In the genomic region with DNA sequence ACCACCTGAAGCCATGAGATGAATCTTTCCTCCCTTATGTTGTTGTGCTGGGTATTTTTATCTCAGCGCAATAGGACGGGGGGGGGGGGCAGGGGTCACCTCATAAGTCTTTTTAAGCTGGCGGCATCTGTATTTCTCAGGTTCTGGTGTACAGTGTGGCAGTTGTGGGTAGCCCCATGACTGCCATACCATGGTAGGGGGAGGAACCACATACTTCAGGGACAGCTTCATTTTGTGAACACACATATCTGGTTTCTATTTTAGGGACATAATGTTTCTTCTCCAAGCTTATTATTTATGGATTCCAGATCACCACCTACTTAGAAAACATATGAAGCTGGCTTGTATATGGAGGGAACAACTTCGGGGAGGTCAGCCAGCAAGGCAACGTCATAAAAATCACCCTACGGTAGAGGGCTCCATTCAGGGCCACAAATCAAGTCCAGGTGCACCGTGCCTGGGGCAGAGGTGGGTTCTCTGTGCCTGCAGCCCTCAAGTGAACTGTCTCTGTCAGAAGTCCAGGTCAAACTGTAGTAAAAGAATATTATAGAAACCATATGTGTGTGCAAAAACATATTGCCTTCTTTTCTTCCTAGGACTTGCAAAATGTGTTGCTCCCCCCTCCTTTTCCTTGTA, we compare ENCODE assay signal across 27 mouse cellular contexts.
DNase-seq lines count a peak whose midpoint lies in the region; ATAC-seq and TF ChIP-seq lines count a peak whose summit lies in the region.
"Had no signal": no experiment of that assay in that cellular context is flagged by ENCODE, and none has a peak within 500 bp of the region (broad histone marks: within the 10 kb centered on the region; RNA-seq: fewer than 3 reads in every experiment).

No protein-coding gene starts in this region.

- no peaks in the 10 kb centered on the region for H3K9me3 ChIP-seq in embryonic facial prominence, embryonic 13.5 days
- no peaks in the 10 kb centered on the region for H3K9me3 ChIP-seq in limb, embryonic 11.5 days (ENCODE audit: control insufficient read depth, low read length)
- H3K9me3 ChIP-seq: heart, embryonic 13.5 days; liver, embryonic 12.5 days; midbrain, embryonic 13.5 days had no signal

- peak overlapping the region; percentile 23 for H3K27ac ChIP-seq in embryonic facial prominence, embryonic 13.5 days
- 0 out of 2 replicates have a peak overlapping the region, but pooled peaks have one; percentile 18 for H3K27ac ChIP-seq in limb, embryonic 11.5 days (replicated peaks; ENCODE audit: low read depth, low read length)
- H3K27ac ChIP-seq in cerebellum, adult 2 months (ENCODE audit: insufficient read depth, low read length), result no peak overlapping the region
- H3K27ac ChIP-seq: heart, adult 2 months; heart, embryonic 13.5 days; hindbrain, postnatal 0 days; layer of hippocampus, adult 2 months; liver, embryonic 12.5 days; midbrain, embryonic 13.5 days had no signal

- H3K4me2 ChIP-seq in embryonic facial prominence, embryonic 13.5 days, result no peak overlapping the region
- no peak overlapping the region for H3K4me2 ChIP-seq in limb, embryonic 11.5 days (ENCODE audit: low read depth, severe bottlenecking)
- H3K4me2 ChIP-seq: heart, embryonic 13.5 days; liver, embryonic 12.5 days; midbrain, embryonic 13.5 days had no signal

- H3K36me3 ChIP-seq in embryonic facial prominence, embryonic 13.5 days, result no peaks in the 10 kb centered on the region
- no peaks in the 10 kb centered on the region for H3K36me3 ChIP-seq in limb, embryonic 11.5 days (ENCODE audit: control insufficient read depth, insufficient read depth, low read length)
- H3K36me3 ChIP-seq: heart, embryonic 13.5 days; liver, embryonic 12.5 days; midbrain, embryonic 13.5 days had no signal

- ATAC-seq in embryonic facial prominence, embryonic 13.5 days (ENCODE audit: insufficient number of reproducible peaks, insufficient read depth, low FRiP score, low TSS enrichment, low read depth), result peak; percentile 64; the same call in 1 of the 2 replicates
- ATAC-seq in limb, embryonic 11.5 days (ENCODE audit: insufficient number of reproducible peaks, low FRiP score, low TSS enrichment, low read depth), result peak; percentile 87
- ATAC-seq: forebrain, postnatal 0 days; hindbrain, postnatal 0 days; intestine, postnatal 0 days; liver, embryonic 12.5 days; midbrain, embryonic 13.5 days had no signal

- 35% methylated on average over 7 of the region's 7 CpGs for WGBS in embryonic facial prominence, embryonic 13.5 days
- WGBS in limb, embryonic 11.5 days, result 26% methylated on average over 7 of the region's 7 CpGs
- 89% methylated on average over 7 of the region's 7 CpGs for WGBS in cerebellum, adult 2 months

- H3K27me3 ChIP-seq in embryonic facial prominence, embryonic 13.5 days, result no peaks in the 10 kb centered on the region
- H3K27me3 ChIP-seq in limb, embryonic 11.5 days (ENCODE audit: control insufficient read depth, insufficient read depth, low read length), result no peaks in the 10 kb centered on the region
- H3K27me3 ChIP-seq in cerebellum, adult 2 months (ENCODE audit: control insufficient read depth, insufficient read depth, low read length), result no peaks in the 10 kb centered on the region
- H3K27me3 ChIP-seq: heart, embryonic 13.5 days; liver, embryonic 12.5 days; midbrain, embryonic 13.5 days had no signal

- DNase-seq in 3T3-L1 (ENCODE audit: low read depth, low spot score), result peak; percentile 18
- DNase-seq in CD4-positive helper T cell, adult 2 months (ENCODE audit: low read depth, low spot score), result peak; percentile 5
- peak; percentile 80 for DNase-seq in limb, embryonic 11.5 days (ENCODE audit: low spot score)
- no peak for DNase-seq in layer of hippocampus, postnatal 25 days (ENCODE audit: extremely low spot score in 1 of 2, low spot score in 1 of 2)
- no peak for DNase-seq in cerebellum, adult 2 months
- DNase-seq in lung, postnatal 14 days, result no peak
- DNase-seq in right cerebral cortex, postnatal 25 days, result no peak
- DNase-seq: adrenal gland, postnatal 36 days; cerebellum, adult 11 months; cerebellum, postnatal 14 days; forebrain, postnatal 0 days; gastrocnemius, postnatal 25 days; heart, adult 2 months; heart, postnatal 36 days; kidney, postnatal 25 days; lung, adult 18-20 months; lung, postnatal 10 days; right cerebral cortex, postnatal 14 days; spleen, adult 18-20 months; thymus, postnatal 14 days had no signal

- TF ChIP-seq POLR2A in cerebellum, adult 2 months (IDR thresholded peaks at IDR 0.05; ENCODE audit: borderline replicate concordance, insufficient read depth, low read length), result no peak

- no peak overlapping the region for H3K9ac ChIP-seq in embryonic facial prominence, embryonic 13.5 days
- no peak overlapping the region for H3K9ac ChIP-seq in limb, embryonic 11.5 days (ENCODE audit: low read length)
- H3K9ac ChIP-seq: forebrain, postnatal 0 days; heart, embryonic 13.5 days; liver, embryonic 12.5 days; midbrain, embryonic 13.5 days had no signal

- H3K4me3 ChIP-seq in embryonic facial prominence, embryonic 13.5 days, result no peak overlapping the region
- no peak overlapping the region for H3K4me3 ChIP-seq in limb, embryonic 11.5 days (ENCODE audit: low read depth, low read length)
- H3K4me3 ChIP-seq in cerebellum, adult 2 months (replicated peaks; ENCODE audit: insufficient read depth, low read depth, low read length), result no peak overlapping the region
- H3K4me3 ChIP-seq: heart, adult 2 months; heart, embryonic 13.5 days; layer of hippocampus, adult 2 months; liver, embryonic 12.5 days; midbrain, embryonic 13.5 days had no signal

- H3K4me1 ChIP-seq in embryonic facial prominence, embryonic 13.5 days, result peaks cover 38% of the 10 kb centered on the region
- H3K4me1 ChIP-seq in limb, embryonic 11.5 days (ENCODE audit: control insufficient read depth, insufficient read depth, low read length), result peaks cover 20% of the 10 kb centered on the region
- no peaks in the 10 kb centered on the region for H3K4me1 ChIP-seq in cerebellum, adult 2 months (ENCODE audit: control insufficient read depth, insufficient read depth, low read length)
- H3K4me1 ChIP-seq: heart, embryonic 13.5 days; liver, embryonic 12.5 days had no signal

- no peak for TF ChIP-seq CTCF in cerebellum, adult 2 months (IDR thresholded peaks at IDR 0.05; ENCODE audit: borderline replicate concordance, insufficient read depth, low read depth, low read length)

Comparison
In these comparisons a context has a peak if more than half of its experiments do, and no peak if none do; other contexts are left out.
1. DNase-seq: peak in 3T3-L1 (single experiment), CD4-positive helper T cell, adult 2 months (single experiment) and limb, embryonic 11.5 days (single experiment); none in layer of hippocampus, postnatal 25 days (0 of 2), cerebellum, adult 2 months (0 of 2), lung, postnatal 14 days (single experiment) and right cerebral cortex, postnatal 25 days (single experiment).